Mouse (Mus musculus) T-helper 2 cell (primary cell): ENCODE measurements around the gene Stt3b.

Experiments used
- in situ Hi-C: fragments of 300-600 bp; cut with MboI, MseI; formaldehyde crosslinking; loops from one replicate; pipeline ENCODE4 v1.15.1; 2025; ENCODE audit warnings: high pct_unique_total_duplicates

Gene Stt3b

DNA sequence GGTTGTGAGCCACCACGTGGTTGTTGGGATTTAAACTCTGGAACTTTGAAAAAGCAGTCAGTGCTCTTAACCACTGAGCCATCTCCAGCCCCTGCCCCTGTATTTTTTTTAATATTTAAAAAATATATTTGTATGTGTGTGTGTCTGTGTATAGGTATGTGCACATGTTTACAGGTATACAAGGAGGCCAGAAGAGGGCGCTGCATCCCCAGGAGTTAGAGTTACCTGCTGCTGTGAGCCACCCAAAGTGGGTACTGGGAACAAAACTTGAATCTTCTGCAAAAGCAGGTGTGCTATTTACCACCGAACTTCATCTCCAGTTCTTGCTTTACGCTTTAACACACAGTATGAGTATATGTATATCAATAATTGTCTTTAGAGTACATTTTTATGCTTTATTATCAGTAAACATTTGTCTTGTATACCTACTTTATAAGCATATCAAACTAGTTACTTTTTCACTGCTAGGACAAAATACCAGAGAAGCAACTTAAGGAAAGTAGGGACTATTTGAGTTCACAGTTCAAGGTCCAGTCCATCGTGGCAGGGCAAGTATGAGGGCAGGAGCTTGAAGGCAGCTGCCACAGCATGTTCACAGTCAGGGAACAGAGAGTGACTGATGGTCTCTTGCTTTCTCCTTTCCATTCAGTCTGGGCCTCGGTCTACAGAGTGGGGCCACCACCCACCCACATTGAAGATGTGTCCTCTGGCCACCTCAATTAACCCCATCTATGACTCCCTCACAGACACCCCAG is 8.6 kb upstream of the Stt3b start:
- in situ Hi-C loops = loop anchor here (10.0 kb wide), 1 partner anchor 856 kb away; the partner anchor contains the start of gene Tgfbr2

GRCm38 (mm10) chr9:115317049-115317448 is 6.8 kb upstream of the Stt3b start:
- in situ Hi-C loops = loop anchor here (10.0 kb wide), 1 partner anchor 858 kb away; the partner anchor contains the start of gene Tgfbr2

DNA sequence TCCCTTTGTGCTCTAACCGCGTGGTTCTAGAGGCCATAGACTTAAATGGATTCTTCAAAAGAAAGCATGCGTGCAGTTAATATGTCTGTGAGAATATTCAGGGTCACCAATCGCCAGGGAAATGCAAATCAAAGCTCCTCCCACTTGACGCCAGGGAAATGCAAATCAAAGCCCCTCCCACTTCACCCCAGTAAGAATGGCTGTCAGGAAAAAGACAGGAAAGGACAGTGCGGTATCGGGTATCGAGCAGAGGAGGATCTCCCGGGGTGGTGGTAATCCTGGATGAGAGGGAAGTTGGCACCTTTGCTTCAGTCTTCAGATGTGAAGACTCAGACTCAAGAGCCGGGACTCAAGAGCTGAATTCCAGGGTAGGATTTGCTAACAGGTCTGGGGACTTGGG is 4.3 kb upstream of the Stt3b start:
- in situ Hi-C loops = loop anchor here (5.0 to 10.0 kb wide), 2 partner anchors 293 to 860 kb away; partner anchors contain the start of gene Tgfbr2

GRCm38 (mm10) chr9:115313830-115314229 is 3.6 kb upstream of the Stt3b start:
- in situ Hi-C loops = loop anchor here (5.0 to 10.0 kb wide), 2 partner anchors 293 to 861 kb away; partner anchors contain the start of gene Tgfbr2

GRCm38 (mm10) chr9:115311223-115311520 is 951 bp upstream of the Stt3b start:
- in situ Hi-C loops = loop anchor here (5.0 to 10.0 kb wide), 2 partner anchors 296 to 864 kb away; partner anchors contain the start of gene Tgfbr2

GRCm38 (mm10) chr9:115309977-115310345 is 260 bp downstream of the Stt3b start:
- in situ Hi-C loops = loop anchor here (5.0 to 10.0 kb wide), 2 partner anchors 297 to 865 kb away; partner anchors contain the start of gene Tgfbr2

DNA sequence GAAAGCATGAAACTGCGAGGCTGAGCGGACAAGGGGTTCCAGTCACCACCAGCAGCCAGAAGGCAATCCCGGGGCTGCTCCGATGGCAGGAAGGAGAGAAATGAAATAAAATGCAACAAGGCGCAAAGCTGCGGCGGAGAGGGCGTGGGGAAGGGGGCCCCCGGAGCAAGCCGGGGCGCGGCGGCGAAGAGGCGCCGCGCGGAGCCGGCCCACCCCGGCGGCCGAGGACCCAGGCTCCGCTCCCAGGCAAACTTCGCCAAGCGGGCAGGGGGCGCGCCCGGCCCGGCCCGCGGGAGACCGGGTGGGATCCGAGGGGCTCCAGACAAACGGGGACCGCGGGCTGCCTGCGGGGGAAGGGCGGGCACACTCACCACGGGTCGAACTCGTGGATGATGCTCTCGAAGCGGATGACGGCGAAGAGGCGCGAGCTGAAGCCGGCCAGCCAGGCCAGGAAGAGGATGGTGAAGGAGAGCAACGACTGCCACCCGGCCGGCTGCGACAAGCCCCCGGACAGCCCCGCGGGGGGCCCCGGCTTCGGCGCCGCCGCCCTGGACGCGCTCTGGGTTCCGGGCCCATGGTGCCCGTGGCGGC is 745 bp downstream of the Stt3b start:
- in situ Hi-C loops = no loop called here

DNA sequence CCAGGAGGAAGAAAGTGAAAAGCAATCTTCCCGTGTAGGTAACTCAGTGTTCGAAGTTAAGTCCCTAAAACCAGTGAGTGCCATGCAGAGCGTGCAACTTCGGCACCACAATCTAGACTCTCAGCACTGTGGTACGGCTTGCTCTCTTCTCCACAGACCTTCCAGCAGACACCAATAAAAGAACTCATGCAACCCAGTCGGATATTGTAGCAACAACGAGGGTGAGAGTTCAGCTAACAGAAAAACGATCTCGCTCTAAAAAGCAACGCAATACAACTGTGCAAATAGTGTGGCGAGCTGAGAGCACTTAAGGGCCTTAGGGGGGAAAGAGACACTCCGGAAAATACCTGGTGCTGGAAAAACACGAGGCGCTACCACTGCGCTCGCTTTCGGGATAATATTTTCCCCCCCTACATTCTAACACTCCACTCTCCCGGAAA is 1.3 kb downstream of the Stt3b start:
- in situ Hi-C loops = no loop called here

DNA sequence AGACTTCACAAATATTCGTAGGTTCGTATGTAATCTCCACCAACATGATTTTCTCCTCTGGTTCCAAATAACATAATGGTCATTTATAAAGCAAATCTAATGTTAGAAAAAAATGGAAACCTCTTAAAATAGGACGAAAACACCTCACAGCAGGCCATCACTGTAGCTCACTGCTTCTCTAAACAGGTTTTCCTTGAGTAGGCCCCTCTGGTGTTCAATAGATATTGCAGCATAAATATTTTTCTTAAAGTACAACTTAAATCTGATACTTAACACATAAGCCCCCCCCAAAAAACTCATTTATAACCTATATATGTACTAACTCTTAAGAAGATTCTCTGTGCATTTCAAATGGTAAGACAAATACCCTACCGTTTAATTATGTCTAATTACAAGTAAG is 1.8 kb downstream of the Stt3b start:
- in situ Hi-C loops = no loop called here

DNA sequence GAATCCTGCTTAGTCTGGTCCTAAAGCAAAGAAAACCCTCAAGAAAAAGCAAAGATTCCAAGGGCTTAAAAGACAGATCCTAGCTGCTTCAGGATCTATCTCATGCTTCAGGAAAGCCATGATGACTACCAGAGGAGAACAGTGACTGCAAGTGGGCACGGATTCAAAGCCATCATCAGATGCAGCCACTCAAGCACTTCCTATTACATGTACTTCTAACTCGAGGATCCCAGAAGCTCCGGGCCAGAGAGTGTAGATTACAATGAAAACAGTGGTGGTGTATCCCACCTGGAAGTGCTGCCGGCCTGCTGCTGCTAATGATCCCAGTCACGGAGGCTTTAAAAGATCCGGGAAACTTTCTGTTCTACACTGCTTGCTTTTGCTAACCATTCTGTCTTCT is 4.0 kb downstream of the Stt3b start:
- in situ Hi-C loops = no loop called here

- in situ Hi-C loops = no loop called here
Measured at GRCm38 (mm10) chr9:115304149-115304548, 6.1 kb downstream of the Stt3b start.

DNA sequence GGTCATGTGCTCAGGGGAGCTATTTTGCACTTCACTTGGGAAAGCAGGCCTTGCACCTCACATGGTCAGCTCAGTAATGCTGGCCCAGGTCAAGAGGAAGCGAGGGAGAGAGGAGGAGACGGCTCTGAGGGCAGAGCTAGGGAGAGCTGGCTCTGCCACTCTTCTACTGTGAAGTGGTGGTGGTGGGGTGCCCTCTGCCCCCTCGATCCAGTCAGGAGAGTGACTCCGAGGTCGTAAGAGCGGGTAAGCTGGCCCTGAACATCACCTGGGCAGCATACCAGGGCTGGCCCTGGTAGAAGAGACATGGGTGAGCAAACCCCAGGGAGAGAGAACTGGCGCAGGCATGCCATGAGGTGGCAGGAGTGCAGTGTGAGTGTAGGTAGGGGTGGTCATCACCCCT is 8.6 kb downstream of the Stt3b start:
- in situ Hi-C loops = no loop called here

DNA sequence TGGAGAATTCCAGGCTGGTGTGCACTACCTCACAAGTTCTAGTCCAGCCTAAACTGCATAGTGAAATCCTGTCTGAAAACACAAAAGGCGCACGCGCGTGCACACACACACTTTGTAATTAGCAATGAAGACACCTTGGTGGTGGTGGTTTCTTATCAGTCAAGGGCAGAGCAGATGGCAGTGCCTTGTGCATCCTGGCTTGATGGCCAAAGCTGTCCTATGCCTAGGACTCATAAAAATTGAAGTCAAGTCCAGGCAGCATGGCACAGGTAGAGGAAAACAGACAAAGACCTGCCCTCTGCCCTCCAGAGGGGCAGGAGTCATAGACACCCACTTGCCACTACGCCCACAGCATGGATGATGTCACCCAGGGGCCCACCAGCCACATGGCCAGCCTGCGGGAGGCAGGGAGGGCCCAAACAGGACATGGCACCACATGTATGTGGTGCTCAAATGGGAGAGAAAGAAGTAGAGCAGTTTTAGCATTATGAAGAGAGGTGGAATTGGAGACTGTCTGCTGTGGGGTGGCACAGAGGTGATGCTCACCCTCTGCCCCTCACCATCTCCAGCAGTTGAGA is 9.1 kb downstream of the Stt3b start:
- in situ Hi-C loops = no loop called here

GRCm38 (mm10) chr9:115296738-115297137 is 13.5 kb downstream of the Stt3b start:
- in situ Hi-C loops = no loop called here

DNA sequence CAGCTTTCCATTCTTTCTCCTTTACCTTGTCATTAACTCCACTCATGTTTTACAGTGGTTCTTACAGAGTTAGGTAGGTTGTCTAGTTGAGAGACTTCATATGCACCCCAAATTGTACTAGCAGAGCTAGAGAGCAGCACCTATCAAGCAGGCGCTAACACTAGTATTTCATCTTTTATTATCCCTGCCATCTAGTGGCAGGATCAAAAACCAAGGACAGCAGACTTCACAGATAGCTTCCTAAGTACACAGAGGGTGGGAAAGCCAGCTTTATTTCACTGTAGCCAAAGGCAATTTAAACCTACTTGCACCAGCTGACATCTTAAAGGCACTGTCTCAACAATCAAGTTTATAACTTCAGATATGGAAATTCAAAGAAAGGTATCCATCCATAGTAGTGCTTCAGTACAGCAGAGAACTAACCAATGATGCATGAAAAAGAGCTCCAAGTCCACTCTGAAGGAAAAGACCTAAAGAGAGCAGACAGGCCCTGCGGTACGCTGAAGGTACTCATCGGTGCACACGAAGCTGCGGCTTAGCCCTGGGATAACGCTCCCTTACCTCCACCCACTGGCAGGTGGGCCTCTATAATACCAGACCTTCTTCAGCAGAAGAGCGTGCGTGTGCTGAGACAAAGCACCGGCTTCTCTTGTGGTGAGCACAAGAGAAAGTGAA is 16.2 kb downstream of the Stt3b start:
- in situ Hi-C loops = no loop called here

DNA sequence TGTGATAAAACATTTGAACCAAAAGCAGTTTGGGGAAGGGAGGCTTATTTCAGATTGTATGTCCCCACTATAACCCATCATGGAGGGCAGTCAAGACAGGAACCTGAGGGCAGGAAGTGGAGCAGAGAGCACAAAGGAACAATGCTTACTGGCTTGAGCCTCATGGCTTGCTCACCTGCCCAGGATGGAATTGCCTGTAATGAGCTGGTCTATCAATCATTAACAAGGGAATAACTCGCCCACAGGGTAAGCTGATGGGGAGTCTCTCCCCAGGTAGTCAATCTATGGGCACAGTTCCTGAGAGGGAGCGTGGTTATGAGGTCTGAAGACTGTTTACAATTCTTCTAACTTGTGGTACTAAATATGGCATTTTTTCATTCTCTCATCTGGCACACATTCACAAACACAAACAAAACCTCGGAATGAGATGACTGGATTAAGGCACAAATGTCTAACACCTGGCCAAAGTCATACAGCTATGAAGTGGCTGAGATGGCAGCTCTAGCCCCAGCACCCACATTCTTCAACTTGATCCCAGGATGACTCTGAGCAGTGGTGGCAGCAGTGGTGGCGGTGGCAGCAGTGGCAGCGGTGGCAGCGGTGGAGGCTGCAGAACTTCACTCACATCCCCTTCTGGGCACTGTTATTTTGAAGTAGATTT is 22.3 kb downstream of the Stt3b start:
- in situ Hi-C loops = no loop called here

DNA sequence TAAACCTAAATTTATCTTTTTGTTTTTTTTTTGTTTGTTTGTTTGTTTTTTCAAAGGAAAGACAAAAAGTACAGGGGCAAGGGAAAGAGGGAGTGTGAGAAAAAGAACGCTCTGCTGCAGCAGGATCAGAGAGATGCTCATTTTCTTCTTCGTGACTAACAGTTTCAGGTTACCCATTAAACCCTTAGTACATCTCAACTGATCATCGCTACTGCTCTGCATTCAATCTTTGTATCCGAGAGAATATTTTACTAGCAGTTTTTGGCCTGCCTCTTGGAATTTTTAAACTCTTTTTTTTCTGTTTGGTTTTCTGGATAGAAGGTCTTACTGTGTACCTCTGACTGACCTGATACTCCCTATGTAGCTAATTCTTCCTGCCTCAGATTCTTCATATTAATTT is 25.8 kb downstream of the Stt3b start:
- in situ Hi-C loops = no loop called here

- in situ Hi-C loops = no loop called here
Measured at GRCm38 (mm10) chr9:115283403-115283802, 26.8 kb downstream of the Stt3b start.

GRCm38 (mm10) chr9:115278641-115279040 is 31.6 kb downstream of the Stt3b start:
- in situ Hi-C loops = no loop called here

DNA sequence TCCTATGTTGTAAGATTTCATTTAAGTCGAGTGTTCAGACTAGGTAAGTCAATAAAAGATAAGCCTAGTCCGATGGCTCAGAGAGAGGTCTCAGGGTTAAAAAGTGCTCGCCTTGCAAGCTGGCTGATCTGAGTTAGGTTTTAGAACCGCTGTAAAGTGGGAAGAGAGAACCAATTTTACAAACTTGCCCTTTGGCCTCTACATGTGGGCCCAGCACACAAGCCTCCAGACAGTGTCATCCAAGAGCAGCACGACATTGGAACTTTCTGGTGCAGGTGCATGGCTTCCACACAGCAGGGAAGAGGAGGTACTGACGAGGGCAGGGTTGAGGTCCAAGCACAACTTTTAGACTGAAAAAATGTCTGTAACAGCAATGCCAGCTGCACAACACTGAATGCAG is 35.4 kb downstream of the Stt3b start:
- in situ Hi-C loops = no loop called here

DNA sequence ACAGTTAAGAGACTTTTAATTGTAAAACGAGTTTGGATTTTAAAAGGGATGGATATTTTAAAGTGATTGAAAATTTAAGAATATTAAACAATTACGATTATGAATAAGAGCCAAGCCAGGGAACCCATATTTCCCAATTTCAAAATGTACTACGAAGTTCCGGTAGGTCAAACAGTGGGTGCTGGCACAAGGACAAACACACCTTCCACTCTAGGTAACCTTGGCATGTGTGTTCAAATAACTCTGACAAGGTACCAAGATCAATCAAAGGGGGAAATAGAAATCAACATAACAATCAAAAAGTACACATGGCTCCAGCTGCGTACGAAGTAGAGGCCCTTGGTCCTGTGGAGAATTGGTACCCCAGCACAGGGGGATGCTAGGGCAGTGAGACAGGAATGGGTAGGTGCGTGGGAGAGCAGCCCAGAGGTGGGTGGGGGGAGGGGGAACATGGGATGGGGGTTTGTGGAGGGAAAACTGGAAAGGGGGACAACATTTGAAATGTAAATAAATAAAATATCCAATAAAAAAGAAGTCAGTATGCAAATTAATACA is 37.0 kb downstream of the Stt3b start:
- in situ Hi-C loops = no loop called here
